Mouse (Mus musculus) adipocyte (in vitro differentiated cells): ENCODE data around the gene Taar7a.

Source experiments
- DNase-seq: peaks from one replicate; pipeline ENCODE4 v3.0.0-alpha.2; 2016; ENCODE audit warnings: low spot score

The Taar7a gene

DNA sequence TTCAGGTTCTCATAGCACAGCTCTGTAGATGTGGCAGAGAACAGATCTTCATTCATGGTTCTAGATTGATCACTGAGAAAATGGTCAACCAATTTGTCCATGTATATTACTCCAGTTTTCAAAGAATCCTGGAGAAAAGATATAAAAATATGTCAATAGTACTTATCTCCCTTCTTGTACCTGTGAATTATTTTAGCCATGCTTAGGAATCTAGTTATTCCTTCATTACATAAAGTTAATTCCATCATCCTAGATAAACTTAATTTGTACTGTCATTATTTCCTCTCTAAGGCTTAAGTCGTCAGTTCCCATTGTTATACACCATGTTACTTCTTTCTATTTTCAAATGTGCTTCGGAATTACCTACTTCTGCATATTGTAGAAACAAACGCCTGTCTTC is at the start of gene Taar7a:
Gene Taar7a (minus strand): TSS at position 101 of the 400 bp plus-strand sequence.
- DNase-seq, result no peak

DNA sequence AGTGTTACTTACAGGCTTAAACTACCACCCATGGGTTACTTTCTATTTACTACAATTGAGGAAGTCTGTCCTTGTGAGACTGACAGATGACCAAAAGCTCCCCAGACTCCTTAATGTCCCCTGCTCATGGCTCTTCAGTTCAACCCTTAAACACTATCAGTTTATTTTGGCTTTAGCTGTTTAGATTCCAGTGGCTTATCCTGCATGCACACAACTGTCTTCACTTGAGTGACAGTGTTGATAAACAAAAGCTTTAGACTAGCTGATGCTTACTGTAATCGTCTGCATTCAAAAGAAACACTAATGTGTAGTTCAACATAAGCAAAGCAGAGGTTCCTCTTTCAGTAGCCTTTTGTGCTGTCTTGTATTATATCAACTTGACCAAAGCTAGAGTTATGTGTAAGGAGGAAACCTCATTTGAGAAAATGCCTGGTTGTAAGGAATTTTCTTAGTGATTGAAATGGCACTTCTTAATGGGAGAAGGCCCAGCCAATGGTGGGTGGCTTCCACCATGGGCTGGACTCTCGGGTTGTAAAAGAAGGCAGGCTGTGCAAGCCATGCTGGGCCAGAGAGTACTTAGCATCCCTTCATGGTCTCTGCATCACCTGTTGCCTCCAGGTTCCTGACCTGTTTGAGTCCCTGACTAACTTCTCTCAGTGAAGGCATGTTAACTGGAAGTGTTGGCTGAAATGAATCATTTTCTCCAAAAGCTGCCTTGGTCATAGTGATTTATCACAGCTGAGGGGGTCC is 47.0 kb upstream of the Taar7a start:
- DNase-seq, result no peak

DNA sequence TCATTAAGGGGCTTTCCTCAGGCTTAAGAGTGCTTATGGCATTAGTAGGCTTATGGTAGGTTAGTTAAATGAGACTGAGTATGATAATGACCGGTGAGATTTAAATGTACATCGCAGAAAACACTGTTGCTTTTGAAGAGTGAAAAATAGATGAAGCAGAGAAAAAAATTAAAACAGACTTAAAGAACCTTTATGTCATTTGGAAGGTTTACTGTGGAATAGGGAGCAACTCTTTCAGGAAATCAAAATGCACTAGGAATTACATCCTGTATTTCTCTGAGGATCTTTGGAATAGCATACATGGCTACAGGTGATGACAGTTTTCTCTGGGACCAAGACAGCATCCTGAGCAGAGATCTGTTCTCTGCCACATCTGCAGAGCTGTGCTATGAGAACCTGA is 44.0 kb upstream of the Taar7a start, which contains the start of gene Taar7e:
Gene Taar7e (plus strand): TSS at position 301 of the 400 bp plus-strand sequence.
- DNase-seq, result no peak

DNA sequence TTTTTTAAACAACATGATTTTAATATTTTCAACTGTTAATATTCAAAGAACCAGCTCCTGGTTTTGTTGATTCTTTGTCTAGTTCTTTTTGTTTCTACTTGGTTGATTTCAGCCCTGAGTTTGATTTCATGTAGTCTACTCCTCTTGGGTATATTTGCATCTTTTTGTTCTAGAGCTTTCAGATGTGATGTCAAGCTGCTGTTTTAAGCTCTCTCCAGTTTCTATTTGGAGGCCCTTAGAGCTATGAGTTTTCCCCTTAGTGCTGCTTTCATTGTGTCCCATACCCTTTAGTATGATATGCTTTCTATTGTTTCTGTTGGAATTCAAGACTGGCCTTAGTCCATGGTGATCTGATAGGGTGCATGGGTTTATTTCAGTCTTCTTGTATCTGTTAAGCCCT is 38.1 kb upstream of the Taar7a start:
- no peak for DNase-seq

DNA sequence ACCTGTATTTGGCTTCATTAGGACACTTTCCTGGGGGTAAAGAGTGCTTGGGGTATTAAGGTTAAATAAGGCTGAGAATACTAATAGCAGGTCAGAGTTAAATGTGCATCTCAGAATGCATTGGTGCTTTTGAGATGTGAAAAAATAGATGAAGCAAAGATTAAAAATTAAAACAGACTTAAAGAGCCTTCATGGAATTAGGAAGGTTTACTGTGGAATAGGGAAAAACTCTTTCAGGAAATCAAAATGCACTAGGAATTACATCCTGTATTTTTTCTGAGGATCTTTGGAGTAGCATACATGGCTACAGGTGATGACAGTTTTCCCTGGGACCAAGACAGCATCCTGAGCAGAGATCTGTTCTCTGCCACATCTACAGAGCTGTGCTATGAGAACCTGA is 33.6 kb upstream of the Taar7a start, which contains the start of gene Taar7d:
Gene Taar7d (plus strand): TSS at position 301 of the 400 bp plus-strand sequence.
- no peak for DNase-seq

DNA sequence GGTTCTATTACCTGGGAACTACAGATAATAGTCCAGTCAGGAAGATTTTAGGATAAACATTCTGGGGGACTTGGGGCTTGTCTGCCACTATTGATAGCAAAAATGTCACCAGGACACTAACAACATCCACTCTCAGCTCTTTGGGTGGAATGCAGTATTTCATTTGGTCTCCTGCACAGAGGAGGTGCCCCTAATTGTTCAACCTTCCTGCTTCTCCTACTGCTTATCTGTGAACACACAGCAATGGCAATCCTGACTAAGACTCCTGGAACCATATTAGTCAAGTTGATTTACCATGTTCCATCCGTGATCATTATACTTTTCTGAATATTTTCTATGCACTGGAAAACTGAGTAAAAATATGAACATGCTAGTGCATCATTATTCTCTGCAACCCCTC is 14.9 kb upstream of the Taar7a start:
- no peak for DNase-seq

DNA sequence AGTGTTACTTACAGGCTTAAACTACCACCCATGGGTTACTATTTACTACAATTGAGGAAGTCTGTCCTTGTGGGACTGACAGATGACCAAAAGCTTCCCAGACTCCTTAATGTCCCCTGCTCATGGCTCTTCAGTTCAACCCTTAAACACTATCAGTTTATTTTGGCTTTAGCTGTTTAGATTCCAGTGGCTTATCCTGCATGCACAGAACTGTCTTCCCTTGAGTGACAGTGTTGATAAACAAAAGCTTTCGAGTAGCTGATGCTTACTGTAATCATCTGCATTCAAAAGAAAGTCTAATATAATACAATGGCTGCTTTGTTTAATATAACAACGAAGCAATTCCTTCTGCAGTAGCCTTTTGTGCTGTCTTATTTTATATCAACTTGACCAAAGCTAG is 13.8 kb upstream of the Taar7a start:
- DNase-seq, result no peak

DNA sequence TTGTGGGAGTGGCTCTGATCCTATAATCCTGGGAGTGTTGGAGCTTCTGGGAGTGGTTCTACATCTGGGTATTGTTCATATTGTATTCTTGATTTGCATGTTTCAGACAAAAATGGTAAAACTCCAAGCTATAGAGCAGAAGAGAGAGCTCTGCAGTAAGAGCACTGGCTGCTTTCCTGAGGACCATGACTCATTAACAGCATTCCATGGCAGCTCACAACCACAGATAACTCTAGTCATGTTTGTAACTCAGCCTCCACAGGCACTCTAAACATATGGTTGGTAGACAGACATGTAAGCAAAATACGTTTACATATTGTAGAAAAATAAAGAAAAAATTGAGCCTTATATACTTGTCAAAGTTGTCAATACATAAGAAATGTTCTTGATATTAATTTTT is 13.2 kb upstream of the Taar7a start:
- DNase-seq, result no peak

DNA sequence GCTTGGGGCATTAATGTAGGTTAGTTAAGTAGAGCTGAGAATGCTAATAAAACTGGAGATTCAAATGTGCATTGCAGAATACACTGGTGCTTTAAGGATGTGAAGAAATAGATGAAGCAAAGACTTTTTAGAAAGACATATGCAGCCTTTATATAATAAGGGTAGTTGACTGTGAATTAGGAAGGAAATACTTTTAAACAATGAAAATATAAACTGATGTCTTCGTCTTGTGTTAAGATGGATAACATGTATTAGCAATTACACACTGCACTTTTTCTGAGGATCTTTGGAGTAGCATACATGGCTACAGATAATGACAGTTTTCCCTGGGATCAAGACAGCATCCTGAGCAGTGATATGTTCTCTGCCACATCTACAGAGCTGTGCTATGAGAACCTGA is 6.4 kb upstream of the Taar7a start, which contains the start of gene Taar7b:
Gene Taar7b (plus strand): TSS at position 301 of the 400 bp plus-strand sequence.
- DNase-seq, result no peak

DNA sequence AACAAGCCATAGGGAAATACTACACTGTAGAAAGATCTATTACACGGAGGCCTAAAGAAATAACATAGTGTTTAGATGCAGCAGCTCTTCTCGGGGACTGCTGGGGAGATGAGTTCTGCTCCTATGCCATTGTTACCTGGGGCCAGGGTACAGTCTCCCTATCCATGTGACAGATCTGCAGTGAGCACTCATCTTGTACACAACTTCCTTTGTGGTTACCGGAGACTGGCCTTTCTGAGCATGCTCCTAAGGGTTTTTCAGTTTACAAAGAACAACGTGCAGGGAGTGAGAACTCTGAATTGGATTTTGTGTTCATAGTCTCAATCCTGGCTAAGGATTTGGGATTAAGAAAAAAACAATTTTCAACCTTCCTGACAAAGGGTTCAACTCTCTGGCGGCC is 6.9 kb downstream of the Taar7a start:
- no peak for DNase-seq

DNA sequence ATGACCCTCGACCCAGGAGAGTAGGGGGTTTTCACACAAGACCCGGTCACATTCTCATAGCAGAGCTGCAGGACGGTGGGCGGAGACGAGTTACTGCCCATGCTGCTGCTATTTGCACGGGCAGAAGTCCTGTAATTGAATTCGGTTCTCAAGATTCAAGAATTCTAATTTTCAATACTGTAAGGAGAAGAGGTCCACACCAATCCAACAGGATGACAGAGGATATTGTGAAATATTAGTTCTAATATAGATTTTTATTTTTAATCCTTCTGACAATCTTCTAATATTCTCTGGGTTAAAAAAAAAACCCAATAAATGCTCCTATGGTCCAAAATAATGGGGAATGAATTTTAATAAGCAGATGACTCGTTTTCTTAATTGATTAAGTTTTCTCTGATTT is 7.7 kb downstream of the Taar7a start, which contains the start of gene Taar6:
Gene Taar6 (minus strand): TSS at position 101 of the 400 bp plus-strand sequence.
- DNase-seq, result no peak

DNA sequence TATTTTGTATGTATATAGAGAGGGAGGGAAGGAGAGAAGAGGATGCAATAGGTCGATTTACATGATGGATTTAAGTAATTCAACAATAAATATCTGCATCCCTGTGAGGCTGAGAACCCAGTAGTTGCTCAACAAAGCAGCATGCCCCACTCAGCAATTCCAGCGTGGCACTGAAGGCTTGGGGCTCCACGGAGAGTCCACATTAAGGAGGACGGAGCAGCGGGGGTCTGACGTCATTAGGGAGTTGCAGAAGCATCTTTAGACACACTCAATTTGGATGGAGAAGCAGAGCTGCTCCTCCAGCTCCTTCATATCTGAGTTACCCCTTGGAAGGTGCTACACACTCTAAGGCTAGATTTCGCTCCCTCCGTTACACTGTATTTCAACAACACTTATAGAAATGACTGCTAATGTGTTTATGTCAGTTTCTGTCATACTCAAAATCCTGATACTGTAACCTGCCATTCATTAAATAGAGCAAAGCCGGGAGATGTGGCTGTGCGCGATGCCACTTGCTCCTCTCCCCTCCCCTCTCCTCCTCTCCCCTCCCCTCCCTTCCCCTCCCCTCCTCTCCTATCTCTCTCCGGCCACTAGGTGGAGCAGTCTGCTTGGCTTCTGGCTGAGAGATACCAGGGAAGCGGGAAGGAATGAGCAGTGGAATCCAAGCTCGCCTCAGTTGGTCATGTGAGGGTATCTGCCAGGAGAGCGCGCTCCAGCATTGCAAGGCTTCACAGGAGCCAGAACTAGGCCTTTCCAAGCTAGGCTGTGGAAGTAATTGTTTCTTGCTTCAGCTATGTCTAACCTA is 14.2 kb downstream of the Taar7a start:
- peak; percentile 53 for DNase-seq

DNA sequence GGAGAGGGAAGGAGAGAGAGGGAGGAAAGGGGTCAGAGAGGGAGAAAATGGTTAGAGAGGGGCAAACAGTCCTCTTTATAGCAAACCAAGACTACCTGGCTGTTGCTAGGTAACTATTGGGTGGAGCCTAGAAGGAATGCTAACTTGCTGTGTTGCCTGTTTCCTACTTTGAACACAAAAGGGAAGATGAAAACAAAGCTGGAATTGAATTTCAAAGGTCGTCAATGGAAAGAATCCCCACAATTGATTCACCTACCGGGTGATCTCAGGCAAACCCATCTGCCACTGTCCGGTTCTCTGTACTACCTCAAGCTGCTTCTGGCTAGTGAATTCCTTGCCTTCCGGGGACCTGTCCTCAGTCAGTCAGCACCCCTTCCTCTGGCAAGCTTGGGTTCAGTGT is 15.3 kb downstream of the Taar7a start:
- DNase-seq, result no peak

DNA sequence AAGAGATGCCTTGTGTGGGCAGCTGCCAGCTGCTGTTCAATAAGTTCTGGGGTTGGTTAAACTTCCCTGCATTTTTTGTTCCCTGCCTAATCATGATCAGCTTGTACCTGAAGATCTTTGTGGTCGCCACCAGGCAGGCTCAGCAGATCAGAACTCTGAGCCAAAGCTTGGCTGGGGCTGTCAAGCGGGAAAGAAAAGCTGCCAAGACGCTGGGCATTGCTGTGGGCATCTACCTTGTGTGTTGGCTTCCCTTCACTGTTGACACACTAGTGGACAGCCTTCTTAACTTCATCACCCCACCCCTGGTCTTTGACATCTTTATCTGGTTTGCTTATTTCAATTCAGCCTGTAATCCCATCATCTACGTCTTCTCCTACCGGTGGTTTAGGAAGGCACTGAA is 22.0 kb downstream of the Taar7a start:
- no peak for DNase-seq

DNA sequence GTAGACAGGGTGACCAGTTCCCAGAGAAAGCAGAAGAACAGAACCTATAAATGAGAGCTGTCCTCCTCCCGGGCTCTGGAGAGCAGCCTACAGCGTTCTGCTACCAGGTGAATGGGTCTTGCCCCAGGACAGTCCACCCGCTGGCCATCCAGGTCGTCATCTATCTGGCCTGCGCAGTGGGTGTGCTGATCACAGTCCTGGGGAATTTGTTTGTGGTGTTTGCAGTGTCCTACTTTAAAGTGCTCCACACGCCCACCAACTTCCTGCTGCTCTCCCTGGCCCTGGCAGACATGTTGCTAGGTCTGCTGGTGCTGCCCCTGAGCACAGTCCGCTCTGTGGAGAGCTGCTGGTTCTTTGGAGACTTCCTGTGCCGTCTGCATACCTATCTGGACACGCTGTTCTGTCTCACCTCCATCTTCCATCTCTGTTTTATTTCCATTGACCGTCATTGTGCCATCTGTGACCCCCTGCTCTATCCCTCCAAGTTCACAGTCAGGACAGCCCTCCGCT is 22.6 kb downstream of the Taar7a start, which contains the start of gene Taar5:
Gene Taar5 (plus strand): TSS at position 51 of the 510 bp plus-strand sequence.
- no peak for DNase-seq

DNA sequence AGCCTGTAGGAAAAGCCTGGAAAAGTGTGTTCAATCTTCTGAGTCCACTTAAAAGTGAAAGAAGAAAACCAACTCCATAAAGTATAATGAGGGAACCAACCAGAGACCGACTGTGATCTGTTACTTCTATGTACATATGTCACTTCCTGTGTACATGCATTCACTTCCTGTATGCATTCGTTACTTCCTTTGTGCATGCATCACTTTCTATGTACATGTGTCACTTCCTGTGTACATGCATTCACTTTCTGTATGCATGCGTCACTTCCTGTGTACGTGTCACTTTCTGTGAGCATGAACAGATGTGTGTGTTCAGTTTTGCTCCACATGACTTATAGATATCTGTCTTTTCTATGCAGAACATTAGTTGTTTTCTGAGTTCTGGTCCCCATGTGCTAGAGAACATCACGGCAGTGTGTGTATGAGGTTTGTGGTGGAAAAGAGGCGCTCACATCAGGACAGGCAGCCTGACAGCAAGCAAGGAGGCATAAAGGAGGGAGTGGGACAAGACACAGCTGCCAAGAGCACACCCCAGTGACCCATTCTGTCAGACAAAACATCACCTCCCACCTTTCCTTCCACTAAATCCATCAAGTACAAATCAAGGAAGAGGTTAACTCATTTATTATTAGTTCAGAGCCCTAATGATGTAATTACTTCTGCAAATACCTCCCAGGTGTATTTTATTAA is 28.2 kb downstream of the Taar7a start:
- DNase-seq, result no peak

DNA sequence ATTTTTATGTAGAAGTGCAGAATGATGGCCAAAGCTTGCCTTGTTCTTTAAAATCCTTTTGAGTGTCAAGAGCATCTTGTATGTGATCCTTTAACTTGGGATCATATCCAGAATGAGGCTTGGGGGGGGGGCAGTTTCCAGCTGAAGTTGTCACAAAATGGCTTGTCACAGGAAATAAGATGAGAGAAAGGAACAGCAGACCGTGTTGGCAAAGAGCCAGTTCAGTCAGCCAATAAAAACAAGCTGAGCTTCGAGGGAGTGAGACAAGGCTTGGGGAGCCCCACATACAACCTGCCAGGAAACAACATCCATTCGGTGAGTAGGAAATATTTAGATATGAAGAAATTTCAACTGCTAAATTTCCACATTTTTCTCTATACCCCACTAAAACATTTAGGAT is 29.8 kb downstream of the Taar7a start:
- DNase-seq, result no peak

DNA sequence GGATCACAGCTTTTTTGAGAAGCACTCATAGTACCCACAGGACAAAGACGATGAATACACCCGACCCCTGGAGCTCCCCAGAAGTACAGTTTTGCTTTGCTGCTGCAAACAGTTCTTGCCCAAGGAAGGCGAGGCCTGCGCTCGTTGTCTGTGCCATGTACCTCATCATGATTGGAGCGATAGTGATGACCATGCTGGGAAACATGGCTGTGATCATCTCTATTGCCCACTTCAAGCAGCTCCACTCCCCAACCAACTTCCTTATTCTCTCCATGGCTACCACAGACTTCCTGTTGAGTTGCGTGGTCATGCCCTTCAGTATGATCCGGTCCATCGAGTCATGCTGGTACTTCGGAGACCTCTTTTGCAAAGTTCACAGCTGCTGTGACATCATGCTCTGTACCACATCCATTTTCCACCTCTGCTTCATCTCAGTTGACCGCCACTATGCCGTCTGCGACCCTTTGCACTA is 32.8 kb downstream of the Taar7a start, which contains the start of gene Taar4:
Gene Taar4 (plus strand): TSS at position 51 of the 472 bp plus-strand sequence.
- DNase-seq, result no peak

DNA sequence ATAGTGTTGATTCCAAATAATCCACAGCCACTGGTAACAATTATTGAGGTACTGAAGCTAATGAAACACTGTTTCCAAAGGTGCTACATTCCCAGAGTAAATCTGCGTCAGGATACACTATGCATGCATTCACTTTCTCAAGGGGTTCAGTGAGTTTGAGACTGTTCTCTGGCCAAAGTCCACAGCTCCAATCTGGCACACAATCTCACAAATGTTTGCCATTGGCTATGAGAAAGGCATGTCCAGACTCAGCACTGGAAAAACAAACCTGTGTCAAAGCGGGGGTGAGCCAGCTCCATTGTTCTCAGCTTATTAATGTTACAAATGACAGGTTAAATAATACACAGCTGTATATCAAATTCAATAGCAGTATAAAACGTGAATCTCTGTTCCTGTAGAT is 34.2 kb downstream of the Taar7a start:
- no peak for DNase-seq

DNA sequence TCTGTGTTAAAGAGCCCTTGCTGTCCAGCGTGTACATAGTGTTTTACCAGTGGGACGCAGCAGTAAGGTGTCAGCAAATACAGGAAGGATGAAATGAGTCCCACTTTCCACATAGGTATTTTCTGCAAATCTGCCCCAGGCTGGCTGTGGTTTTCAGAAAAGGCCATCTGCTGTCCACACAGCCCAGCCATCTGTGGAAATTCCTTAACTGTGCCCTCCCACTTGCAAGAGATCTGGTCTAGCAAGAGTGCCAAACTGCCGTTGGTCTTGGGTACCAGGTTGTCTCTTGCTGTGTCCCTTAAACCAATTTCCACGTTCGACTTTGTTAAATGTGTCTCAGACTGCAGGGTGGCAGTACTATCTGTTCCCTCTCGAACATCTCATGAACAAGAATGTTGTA is 41.6 kb downstream of the Taar7a start:
- DNase-seq, result no peak

DNA sequence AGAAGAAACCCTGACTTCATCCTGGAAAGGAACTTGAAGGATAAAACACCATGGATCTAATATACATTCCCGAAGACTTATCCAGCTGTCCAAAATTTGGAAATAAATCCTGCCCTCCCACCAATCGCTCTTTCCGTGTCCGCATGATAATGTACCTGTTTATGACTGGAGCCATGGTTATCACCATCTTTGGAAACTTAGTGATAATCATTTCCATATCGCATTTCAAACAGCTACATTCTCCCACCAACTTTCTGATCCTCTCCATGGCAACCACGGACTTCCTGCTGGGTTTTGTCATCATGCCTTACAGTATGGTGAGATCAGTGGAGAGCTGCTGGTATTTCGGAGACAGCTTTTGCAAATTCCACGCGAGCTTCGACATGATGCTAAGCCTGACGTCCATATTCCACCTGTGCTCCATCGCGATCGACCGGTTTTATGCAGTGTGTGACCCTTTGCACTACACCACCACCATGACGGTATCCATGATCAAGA is 43.7 kb downstream of the Taar7a start, which contains the start of gene Taar3:
Gene Taar3 (plus strand): TSS at position 51 of the 498 bp plus-strand sequence.
- no peak for DNase-seq

DNA sequence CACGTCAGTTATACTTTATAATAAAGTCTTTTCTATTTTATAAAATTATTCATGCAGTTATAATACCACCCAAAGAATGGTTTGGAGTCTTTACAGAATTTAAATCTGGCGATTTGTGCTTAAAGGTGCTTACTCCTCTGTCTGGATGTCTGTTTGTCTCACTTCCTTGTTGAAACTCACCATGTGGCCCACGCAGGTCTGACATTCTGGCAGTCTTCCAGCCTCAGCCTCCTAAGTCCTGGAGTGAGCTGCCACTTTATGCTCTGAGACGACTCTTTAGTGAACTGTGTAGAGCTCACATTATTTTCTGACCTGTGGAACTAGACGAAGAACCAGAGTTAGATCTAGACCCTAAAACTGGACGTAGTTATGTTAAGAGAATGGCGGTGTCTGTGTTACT is 45.3 kb downstream of the Taar7a start:
- no peak for DNase-seq
